Mouse (Mus musculus): Measurements from ENCODE around the gene Gas2. TPM values are rescaled to one million over a fixed set of nuclear protein-coding genes. Genes with fewer than 3 reads are reported as not detected.
A peak's percentile ranks its signal among the peaks of the same experiment; 100 is the strongest.

Gas2 gene
- total and polyA plus RNA-seq, 2 experiments from 2014 or later: 14.9 to 51.6 TPM

GRCm38 (mm10) chr7:51931217-51931616 lies 69.4 kb downstream of the Gas2 start:
- no peaks in the 10 kb centered on the region for H3K9me3 ChIP-seq (ENCODE audit: low read length)
- no peak overlapping the region for H3K9ac ChIP-seq
- H3K36me3 ChIP-seq (ENCODE audit: insufficient read depth): no peaks in the 10 kb centered on the region
- H3K27ac ChIP-seq (ENCODE audit: low read depth, low read length): no peak overlapping the region
- H3K4me2 ChIP-seq (ENCODE audit: low read depth): no peak overlapping the region
- 59% methylated on average over 4 of the region's 4 CpGs for WGBS
- ATAC-seq: peak; percentile 55; the same call in 1 of the 2 replicates
- H3K27me3 ChIP-seq (ENCODE audit: insufficient read depth, low read length): no peaks in the 10 kb centered on the region
- DNase-seq: no peak
- TF ChIP-seq CTCF (IDR thresholded peaks at IDR 0.05; ENCODE audit: low read depth): no peak
- H3K4me3 ChIP-seq (ENCODE audit: low read depth, low read length): no peak overlapping the region
- 0 out of 2 replicates have a peak, but pooled peaks cover 3% of the 10 kb centered on the region for H3K4me1 ChIP-seq (ENCODE audit: insufficient read depth)

- Histone ChIP-seq H3K9ac (no peak overlapping the region), H3K27ac (ENCODE audit: low read depth, low read length) (no peak overlapping the region), H3K9me3 (ENCODE audit: low read length) (no peaks in the 10 kb centered on the region), H3K27me3 (ENCODE audit: insufficient read depth, low read length) (no peaks in the 10 kb centered on the region), H3K4me2 (ENCODE audit: low read depth) (no peak overlapping the region), H3K4me3 (ENCODE audit: low read depth, low read length) (no peak overlapping the region), H3K36me3 (ENCODE audit: insufficient read depth) (no peaks in the 10 kb centered on the region), H3K4me1 (ENCODE audit: insufficient read depth) (no peaks in the 10 kb centered on the region)
- TF ChIP-seq CTCF (IDR thresholded peaks at IDR 0.05; ENCODE audit: low read depth): no peak
- no peak for DNase-seq
- no peak for ATAC-seq
- 78% methylated on average over 1 of the region's 1 CpGs for WGBS
Measured at GRCm38 (mm10) chr7:51937337-51937736, 75.5 kb downstream of the Gas2 start.

GRCm38 (mm10) chr7:51940461-51940860 lies 78.6 kb downstream of the Gas2 start:
- DNase-seq: no peak
- ATAC-seq: no peak
- Histone ChIP-seq H3K4me1 (ENCODE audit: insufficient read depth) (no peaks in the 10 kb centered on the region), H3K27ac (ENCODE audit: low read depth, low read length) (no peak overlapping the region), H3K4me2 (ENCODE audit: low read depth) (no peak overlapping the region), H3K27me3 (ENCODE audit: insufficient read depth, low read length) (no peaks in the 10 kb centered on the region), H3K36me3 (ENCODE audit: insufficient read depth) (no peaks in the 10 kb centered on the region), H3K4me3 (ENCODE audit: low read depth, low read length) (no peak overlapping the region), H3K9ac (no peak overlapping the region), H3K9me3 (ENCODE audit: low read length) (no peaks in the 10 kb centered on the region)
- no peak for TF ChIP-seq CTCF (IDR thresholded peaks at IDR 0.05; ENCODE audit: low read depth)
- 43% methylated on average over 2 of the region's 2 CpGs for WGBS

GRCm38 (mm10) chr7:51955424-51956041 lies 93.7 kb downstream of the Gas2 start:
- Histone ChIP-seq H3K36me3 (ENCODE audit: insufficient read depth) (no peaks in the 10 kb centered on the region), H3K4me3 (ENCODE audit: low read depth, low read length) (no peak overlapping the region), H3K9me3 (ENCODE audit: low read length) (no peaks in the 10 kb centered on the region), H3K9ac (no peak overlapping the region), H3K4me1 (ENCODE audit: insufficient read depth) (0 out of 2 replicates have a peak, but pooled peaks cover 2% of the 10 kb centered on the region), H3K27me3 (ENCODE audit: insufficient read depth, low read length) (no peaks in the 10 kb centered on the region), H3K27ac (ENCODE audit: low read depth, low read length) (no peak overlapping the region), H3K4me2 (ENCODE audit: low read depth) (no peak overlapping the region)
- TF ChIP-seq CTCF (IDR thresholded peaks at IDR 0.05; ENCODE audit: low read depth): no peak
- ATAC-seq: peak; percentile 27; the same call in 1 of the 2 replicates
- DNase-seq: no peak
- 39% methylated on average over 9 of the region's 9 CpGs for WGBS

- no peak for ATAC-seq
- TF ChIP-seq CTCF (IDR thresholded peaks at IDR 0.05; ENCODE audit: low read depth): no peak
- H3K9ac ChIP-seq: no peak overlapping the region
Measured at GRCm38 (mm10) chr7:51957766-51958165, 96.0 kb downstream of the Gas2 start.

GRCm38 (mm10) chr7:51960698-51961374 lies 99.0 kb downstream of the Gas2 start:
- 43% methylated on average over 6 of the region's 6 CpGs for WGBS
- peak; percentile 61 for DNase-seq
- no peak overlapping the region for H3K4me2 ChIP-seq (ENCODE audit: low read depth)

More at GRCm38 (mm10) chr7:51957766-51958165, 96.0 kb downstream of the Gas2 start:
- Histone ChIP-seq H3K4me2 (ENCODE audit: low read depth) (no peak overlapping the region), H3K27me3 (ENCODE audit: insufficient read depth, low read length) (no peaks in the 10 kb centered on the region), H3K27ac (ENCODE audit: low read depth, low read length) (no peak overlapping the region), H3K9me3 (ENCODE audit: low read length) (no peaks in the 10 kb centered on the region), H3K4me1 (ENCODE audit: insufficient read depth) (0 out of 2 replicates have a peak, but pooled peaks cover 3% of the 10 kb centered on the region), H3K4me3 (ENCODE audit: low read depth, low read length) (no peak overlapping the region), H3K36me3 (ENCODE audit: insufficient read depth) (no peaks in the 10 kb centered on the region)
- DNase-seq: no peak

More at GRCm38 (mm10) chr7:51960698-51961374, 99.0 kb downstream of the Gas2 start:
- H3K4me3 ChIP-seq (ENCODE audit: low read depth, low read length): no peak overlapping the region
- peak; percentile 69 for ATAC-seq
- H3K27ac ChIP-seq (ENCODE audit: low read depth, low read length): no peak overlapping the region
- no peaks in the 10 kb centered on the region for H3K27me3 ChIP-seq (ENCODE audit: insufficient read depth, low read length)
- H3K9me3 ChIP-seq (ENCODE audit: low read length): no peaks in the 10 kb centered on the region
- no peak for TF ChIP-seq CTCF (IDR thresholded peaks at IDR 0.05; ENCODE audit: low read depth)
- 0 out of 2 replicates have a peak, but pooled peaks cover 3% of the 10 kb centered on the region for H3K4me1 ChIP-seq (ENCODE audit: insufficient read depth)
- no peak overlapping the region for H3K9ac ChIP-seq
- 0 out of 2 replicates have a peak, but pooled peaks cover 3% of the 10 kb centered on the region for H3K36me3 ChIP-seq (ENCODE audit: insufficient read depth)
